Mouse (Mus musculus) naive thymus-derived CD4-positive, alpha-beta T cell, adult 2 months (primary cell): ENCODE measurements around the gene Kank2.

Experiments used
- DNase-seq: peaks from one replicate; pipeline ENCODE4 v3.0.0-alpha.2; 2011; ENCODE audit warnings: low read depth

The Kank2 gene

GRCm38 (mm10) chr9:21798345-21799009 is at the start of gene Kank2:
Gene Kank2 (minus strand): TSS chr9:21798744.
- peak; percentile 80 for DNase-seq

- no peak for DNase-seq
These were observed 49.4 kb upstream of the Kank2 start for GRCm38 (mm10) chr9:21847926-21848325.

- DNase-seq: no peak
These were observed 48.9 kb upstream of the Kank2 start for GRCm38 (mm10) chr9:21847425-21847824.

DNA sequence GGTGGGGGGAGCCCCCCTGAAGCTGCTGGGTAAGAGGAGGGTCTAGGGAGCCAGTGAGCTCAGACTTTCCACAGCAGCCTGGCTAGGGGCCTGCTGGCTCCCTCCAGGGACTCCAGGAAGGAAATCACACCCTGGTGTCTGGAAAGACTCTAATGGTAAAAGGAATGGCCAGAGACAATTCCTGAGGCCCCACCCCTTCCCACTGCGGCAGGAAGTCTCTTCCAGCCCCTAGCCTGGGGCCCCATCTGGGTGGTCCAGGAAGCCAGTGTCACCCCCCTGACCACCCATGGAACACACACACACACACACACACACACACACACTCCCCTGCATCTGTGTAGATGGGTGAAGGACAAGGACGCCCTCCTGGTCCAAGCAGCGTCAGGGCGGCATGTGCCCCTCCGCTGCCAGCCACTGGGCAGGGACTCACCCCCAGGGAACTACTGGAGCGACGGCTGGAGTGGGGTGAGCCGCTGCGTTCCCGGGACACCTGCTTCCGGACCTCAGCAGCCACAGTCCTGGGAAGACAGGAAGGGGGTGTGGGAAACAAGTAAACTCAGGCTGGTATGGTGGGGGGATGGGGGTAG is 48.3 kb upstream of the Kank2 start:
- DNase-seq: no peak

GRCm38 (mm10) chr9:21845381-21846080 is 47.0 kb upstream of the Kank2 start:
- no peak for DNase-seq

GRCm38 (mm10) chr9:21843086-21843485 is 44.5 kb upstream of the Kank2 start:
- DNase-seq: no peak

GRCm38 (mm10) chr9:21842391-21842790 is 43.8 kb upstream of the Kank2 start:
- DNase-seq: no peak

DNA sequence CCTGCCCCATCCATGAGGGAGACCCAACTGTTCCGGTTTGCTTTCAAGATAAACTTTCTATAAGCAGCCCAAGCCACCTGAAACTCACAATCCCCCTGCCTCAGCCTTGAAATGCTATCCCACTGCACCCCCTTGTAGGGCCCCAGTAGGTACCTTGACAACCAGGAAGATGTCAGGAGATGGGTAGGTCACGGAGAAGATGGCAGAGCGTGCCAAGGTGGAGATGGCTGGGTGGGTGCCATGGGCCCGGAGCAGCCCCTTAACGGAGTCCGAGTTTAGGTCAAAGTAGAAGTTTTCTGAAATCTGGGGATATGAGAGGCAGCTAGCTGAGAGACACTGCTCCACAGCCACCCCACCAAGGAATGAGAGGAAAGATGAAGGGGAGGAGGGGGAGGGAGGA is 42.8 kb upstream of the Kank2 start:
- no peak for DNase-seq

DNA sequence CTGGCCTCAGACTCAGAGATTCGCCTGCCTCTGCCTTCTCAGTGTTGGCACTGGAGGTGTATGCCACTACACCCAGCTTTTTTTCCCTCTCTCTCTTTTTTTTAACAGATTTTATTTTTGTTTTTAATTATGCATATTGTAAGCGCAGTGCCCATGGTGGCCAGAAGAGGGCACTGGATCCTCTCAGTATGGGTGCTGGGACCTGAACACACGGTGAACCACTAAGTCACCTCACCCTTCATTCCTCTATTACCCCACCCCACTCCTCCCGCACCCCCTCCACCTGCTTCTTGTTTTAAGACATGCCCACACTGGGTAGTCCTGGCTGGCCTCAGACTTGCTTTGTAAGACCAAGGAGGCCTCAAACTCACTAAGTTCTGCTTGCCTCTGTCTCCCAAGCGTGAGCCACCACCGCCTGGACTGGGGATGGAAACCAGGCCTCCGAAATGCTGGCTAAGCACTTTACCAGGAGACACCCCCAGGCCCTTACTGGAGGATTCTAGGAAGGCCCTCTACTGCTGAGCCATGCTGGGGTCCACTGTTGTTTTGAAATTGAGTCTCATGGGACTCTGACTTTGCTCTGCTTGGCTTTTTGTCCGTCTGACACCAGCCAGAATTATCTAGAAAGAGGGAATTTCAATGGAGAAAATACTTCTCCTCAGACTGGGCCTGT is 41.7 kb upstream of the Kank2 start:
- peak; percentile 65 for DNase-seq

- DNase-seq: no peak
These were observed 39.1 kb upstream of the Kank2 start for GRCm38 (mm10) chr9:21837690-21838089.

DNA sequence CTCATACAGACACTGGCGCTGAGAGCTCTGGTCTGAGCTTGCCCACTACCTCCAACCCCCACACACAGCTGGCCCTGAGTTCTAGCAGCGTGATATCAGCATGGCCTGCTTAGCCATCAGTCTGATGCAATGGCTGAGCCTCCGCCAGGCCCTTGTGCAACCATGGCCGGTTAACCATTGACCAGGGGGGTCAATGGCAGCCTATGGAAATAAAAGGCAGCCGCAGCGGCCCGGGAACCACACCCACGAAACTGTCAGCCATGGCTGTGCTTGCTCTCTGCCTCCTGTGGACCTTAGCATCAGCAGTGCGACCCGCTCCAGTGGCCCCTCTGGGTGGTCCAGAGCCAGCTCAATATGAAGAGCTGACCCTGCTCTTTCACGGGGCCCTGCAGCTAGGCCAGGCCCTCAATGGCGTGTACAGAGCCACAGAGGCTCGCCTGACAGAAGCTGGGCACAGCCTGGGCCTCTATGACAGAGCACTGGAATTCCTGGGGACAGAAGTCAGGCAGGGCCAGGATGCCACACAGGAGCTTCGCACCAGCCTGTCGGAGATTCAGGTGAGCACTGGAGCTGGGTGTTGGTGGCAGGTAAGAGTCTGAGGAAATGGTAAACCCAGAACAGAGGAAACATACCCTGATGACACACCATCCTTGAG is 36.8 kb upstream of the Kank2 start, which contains the start of gene Angptl8:
Angptl8 (plus strand) TSS at position 253 of the 655 bp plus-strand sequence.
- no peak for DNase-seq

GRCm38 (mm10) chr9:21831558-21832240 is 33.2 kb upstream of the Kank2 start:
- DNase-seq: no peak

DNA sequence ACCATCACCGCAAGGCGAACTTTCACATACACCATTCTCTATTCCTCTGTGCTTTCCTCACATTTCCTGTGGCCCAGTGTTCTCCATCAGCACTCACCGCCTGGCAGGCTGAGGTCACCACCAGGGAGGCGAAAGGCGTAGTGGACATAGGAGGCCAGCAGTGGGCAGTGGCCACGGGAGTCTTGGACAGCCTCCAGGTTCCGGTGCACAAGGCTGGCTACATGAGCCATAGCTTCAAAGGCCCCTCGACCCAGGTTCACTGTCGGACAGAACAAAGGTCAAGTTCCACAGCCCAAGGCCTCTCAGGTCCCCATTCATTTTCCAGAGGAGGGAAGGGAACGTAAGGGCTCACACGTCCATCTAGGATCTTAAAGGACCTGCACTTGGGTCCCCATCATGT is 32.4 kb upstream of the Kank2 start:
- no peak for DNase-seq

GRCm38 (mm10) chr9:21830461-21830850 is 31.9 kb upstream of the Kank2 start:
- no peak for DNase-seq

GRCm38 (mm10) chr9:21829834-21830460 is 31.4 kb upstream of the Kank2 start:
- no peak for DNase-seq

DNA sequence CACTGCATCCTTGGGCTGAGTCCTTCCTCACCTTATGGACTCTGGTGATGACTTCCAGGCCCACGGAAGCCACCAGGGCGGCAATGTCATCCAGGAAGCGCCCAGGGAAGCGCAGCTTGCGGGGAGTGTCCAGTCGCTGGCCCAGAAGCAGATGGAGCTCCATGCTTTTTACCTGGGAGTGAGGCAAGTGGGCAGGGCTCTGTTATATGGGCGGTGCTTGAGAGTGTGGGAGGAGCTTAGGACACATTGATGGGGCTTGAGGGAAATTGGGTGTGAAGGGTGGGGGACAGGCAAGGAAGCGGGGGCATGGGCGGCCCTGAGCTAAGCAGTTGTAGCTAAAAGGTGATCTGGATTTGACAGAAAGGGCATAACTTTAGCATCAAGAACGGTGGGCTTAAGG is 25.8 kb upstream of the Kank2 start:
- DNase-seq: no peak

DNA sequence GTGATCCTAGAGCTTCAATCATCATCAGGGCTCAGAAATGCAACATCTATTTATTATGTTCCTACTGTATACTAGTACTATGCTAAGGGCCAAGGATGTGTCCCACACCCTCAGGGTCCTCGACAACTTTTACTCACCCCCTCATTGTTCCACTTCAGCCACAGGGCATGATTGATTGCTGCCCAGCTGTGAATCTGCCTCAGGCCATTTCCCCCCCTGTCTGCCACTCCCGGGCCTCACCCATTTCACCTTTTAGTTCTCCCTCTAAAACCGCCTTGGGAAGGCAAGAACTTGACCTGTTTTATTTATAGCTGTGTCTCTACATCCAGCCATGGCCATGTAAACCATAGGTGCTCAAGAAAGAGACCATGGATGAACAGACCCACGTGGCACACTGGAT is 25.4 kb upstream of the Kank2 start:
- DNase-seq: no peak

GRCm38 (mm10) chr9:21822686-21823085 is 24.1 kb upstream of the Kank2 start:
- no peak for DNase-seq

DNA sequence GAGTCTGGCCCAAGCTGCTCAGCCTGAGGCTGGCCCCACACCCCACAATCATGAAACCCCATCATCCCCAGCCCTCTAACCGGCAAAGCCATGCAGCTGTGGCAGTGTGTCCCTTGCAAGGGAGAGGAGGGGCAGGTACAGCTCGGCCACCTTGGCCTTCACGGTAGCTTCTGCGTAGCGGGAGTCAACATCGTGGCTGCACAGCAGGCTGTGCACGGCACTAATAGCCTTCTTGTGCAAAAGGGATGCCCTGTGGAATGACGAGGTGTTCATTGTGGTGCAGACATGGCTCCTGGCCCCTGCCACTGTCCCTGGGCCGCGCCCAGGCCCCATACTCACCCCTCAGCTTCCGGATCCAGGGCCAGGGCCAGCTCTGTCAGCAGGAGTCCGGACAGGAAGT is 21.6 kb upstream of the Kank2 start:
- DNase-seq: no peak

- DNase-seq: no peak
These were observed 20.7 kb upstream of the Kank2 start for GRCm38 (mm10) chr9:21819181-21819729.

DNA sequence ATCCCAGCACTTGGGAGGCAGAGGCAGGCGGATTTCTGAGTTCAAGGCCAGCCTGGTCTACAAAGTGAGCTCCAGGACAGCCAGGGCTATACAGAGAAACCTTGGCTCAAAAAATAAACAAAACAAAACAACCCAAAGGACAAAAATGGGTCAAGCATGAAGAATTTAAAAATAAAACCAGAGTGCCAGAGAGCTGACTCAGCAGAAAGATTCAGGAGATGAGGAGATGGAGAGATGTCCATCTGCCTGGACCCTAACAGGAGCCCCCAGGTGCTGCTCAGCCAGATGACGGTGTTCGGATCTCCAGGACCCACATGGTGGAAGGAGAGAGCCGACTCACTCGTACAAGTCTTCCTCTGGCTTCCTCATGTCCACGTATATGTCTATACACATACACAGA is 20.0 kb upstream of the Kank2 start:
- no peak for DNase-seq
